Mouse (Mus musculus) lung, adult 2 months (tissue): ENCODE data around the gene Ccdc162.

Experiments used
- CTCF ChIP-seq: fragments of 200-500 bp; IDR thresholded peaks from 2 replicates; pipeline ENCODE4 v1.5.1; 2011; ENCODE audit warnings: mild to moderate bottlenecking, low read length, control low read depth; ENCODE audit not compliant: insufficient read depth
- POLR2A ChIP-seq: fragments of 200-500 bp; IDR thresholded peaks from 2 replicates; pipeline ENCODE4 v1.6.1; 2011; ENCODE audit warnings: low read depth, mild to moderate bottlenecking, control low read depth, low read length, borderline replicate concordance; ENCODE audit errors: extremely low read depth

DNA sequence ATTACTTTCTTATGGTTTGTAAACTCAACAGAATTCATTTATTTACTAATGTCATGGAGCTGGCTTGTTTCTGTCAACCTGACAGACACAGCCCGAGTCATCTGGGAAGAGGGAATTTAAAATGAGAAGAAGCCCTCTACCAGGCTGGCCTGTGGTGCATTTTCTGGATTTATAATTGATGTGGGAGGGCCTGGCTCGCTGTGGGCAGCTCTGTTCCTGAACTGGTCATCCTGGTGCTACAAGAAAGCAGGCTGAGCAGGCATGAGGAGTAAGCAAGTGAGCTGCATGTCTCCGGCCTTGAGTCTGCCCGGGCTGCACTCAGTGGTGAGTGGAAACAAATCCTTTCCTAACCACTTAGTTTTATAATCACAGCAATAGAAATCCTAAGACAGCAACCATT is 27.6 kb upstream of the Ccdc162 start:
- TF ChIP-seq CTCF (no peak), POLR2A (no peak)
